Mouse (Mus musculus): ENCODE measurements around the gene Bmper.

GRCm38 (mm10) chr9:23306226-23306625 is 83.3 kb downstream of the Bmper start:
- TF ChIP-seq CTCF (IDR thresholded peaks at IDR 0.05; ENCODE audit: low read depth, low read length) (no peak), POLR2A (IDR thresholded peaks at IDR 0.05; ENCODE audit: extremely low read depth, insufficient read depth, low read length) (no peak)

Data from liver, adult 2 months (tissue).